Mouse (Mus musculus) bone marrow, adult 2 months (tissue): ENCODE data around the gene Fsd2.

ENCODE experiments used
- CTCF ChIP-seq: fragments of 200-500 bp; IDR thresholded peaks from 2 replicates; pipeline ENCODE4 v1.5.1; 2011; ENCODE audit warnings: low read length, control low read depth; ENCODE audit not compliant: control insufficient read depth, insufficient read depth
- POLR2A ChIP-seq: fragments of 200-500 bp; IDR thresholded peaks from 2 replicates; pipeline ENCODE4 v1.6.1; 2011; ENCODE audit warnings: low read depth, mild to moderate bottlenecking, control low read depth, low read length, borderline replicate concordance; ENCODE audit not compliant: control insufficient read depth

DNA sequence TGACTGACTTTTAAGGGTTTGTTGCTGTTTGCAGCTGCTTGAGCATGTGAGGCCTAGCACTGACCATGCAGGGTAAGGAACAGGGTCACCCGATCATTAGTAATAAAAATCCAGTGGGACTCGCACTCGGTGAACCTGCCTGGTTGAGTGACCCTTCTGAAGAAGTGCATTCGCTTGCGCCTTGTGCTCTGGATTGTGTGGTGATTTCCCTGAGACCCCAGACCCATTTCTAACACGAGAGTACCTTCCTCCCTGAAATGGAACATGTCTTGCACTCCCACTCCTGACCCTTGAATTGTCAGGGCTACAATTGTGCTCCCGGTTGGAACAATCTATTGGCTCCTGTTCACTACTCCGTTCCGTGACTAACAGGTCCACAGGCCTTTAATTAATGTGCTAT, 74.1 kb downstream of the Fsd2 start:
- TF ChIP-seq POLR2A (no peak), CTCF (no peak)
